Mouse (Mus musculus): ENCODE results near the gene Myo9a.

GRCm38 (mm10) chr9:59964367-59964766 lies 213.7 kb downstream of the Myo9a start:
- no peak for TF ChIP-seq GATA1 (IDR thresholded peaks at IDR 0.05; ENCODE audit: low read length)
- TF ChIP-seq TAL1 (IDR thresholded peaks at IDR 0.05; ENCODE audit: low read length) = no peak

Measured in erythroblast, embryonic 14.5 days (primary cell).